Mouse (Mus musculus) lung, postnatal 10 days (tissue): Measurements from ENCODE around the gene Syngr3.
A peak's percentile ranks its signal among the peaks of the same experiment; 100 is the strongest.
"Not testable (repeated sequence)": the region's sequence is repeated elsewhere in the genome, so short reads cannot be mapped to it uniquely, and the experiment has no call there.

Experiments
- DNase-seq: peaks from one replicate; pipeline ENCODE4 v3.0.0; 2021

The Syngr3 gene

DNA sequence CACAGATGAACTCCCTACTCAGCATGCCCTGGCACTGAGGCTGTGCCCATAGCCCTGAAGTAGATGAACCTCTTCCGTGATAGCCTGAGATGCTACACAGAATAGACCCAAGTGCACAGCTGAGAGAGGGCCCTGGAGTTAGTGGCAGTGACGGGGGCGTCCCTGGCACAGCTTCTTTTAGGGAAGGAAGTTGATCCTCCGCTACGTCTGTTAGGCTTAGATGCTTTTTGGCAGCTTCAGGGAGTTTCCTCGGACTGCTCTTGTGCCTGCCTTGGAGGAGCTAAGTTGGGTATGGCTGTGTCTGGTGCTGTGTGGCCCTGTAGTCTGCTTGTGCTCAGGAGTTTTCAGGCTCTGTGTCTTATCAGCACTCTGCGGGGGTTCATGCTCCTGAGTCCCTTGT, 15.5 kb downstream of the Syngr3 start:
- DNase-seq: no peak

DNA sequence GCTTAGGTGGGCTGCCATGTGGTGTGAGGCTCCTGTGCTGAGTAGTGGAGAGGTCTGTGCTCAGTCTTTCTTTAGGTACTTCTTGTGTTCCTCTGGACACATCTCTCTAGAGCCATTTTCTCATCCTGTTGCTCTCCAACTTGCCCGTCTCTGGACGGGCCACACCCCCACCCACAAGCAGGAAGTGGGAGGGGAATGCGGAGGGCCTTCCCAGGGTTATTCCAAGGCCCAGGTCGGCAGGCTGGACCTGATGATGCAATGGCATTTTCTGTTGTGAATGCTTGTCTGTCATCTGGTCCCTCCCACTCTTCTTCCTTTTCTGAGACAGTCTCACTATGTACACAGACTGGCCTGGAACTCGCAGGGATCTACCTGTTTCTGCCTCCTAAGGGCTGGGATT, 17.6 kb downstream of the Syngr3 start:
- peak; percentile 87 for DNase-seq

DNA sequence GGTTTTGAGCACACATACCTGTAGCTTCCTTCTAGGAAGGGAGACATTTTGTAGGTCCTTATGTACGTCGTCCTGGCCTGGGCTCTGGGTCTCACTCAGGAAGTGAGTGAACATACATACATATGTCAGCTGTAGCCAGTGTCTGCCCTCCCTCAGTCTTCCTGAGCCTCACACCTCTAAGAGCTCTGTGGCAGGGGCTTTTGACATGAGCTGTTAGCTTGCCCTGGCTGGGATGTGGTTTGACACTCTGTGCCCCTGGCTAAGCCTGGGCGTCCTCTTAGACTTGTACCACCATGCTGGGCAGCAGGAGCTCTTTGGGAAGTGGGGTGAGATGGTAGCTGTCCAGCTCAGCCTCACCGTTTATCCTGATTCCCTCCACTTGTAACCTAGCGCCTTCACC, 18.4 kb downstream of the Syngr3 start:
- DNase-seq: no peak

DNA sequence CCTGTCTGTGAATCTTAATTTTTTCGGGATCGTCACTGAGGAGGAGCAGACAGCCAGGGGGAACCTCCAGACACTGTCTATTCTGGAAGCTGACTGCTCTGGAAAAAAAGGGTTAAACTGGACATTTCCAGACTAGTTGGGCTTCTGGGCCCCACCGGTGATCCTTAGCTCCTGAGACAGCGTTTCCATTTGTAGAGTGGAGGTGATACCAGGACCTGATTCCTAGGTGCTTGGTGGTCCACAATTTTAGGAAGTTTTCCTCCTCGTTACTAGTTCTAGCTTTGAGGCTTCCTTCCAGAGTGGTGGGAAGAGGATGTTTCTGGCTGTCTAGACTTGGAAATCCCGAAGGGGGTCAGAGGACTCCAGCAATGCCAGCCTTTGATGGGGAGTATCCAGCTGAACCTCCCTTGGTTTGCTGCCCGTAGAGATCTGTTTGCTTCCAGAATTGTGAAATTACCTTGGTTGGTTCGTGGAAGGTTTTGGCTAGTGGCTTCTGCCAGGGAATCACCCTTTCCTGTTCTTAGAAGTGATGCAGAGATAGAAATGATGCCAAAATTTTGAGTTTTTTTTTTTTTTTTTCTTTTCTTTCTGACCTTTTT, 19.4 kb downstream of the Syngr3 start:
- no peak for DNase-seq

DNA sequence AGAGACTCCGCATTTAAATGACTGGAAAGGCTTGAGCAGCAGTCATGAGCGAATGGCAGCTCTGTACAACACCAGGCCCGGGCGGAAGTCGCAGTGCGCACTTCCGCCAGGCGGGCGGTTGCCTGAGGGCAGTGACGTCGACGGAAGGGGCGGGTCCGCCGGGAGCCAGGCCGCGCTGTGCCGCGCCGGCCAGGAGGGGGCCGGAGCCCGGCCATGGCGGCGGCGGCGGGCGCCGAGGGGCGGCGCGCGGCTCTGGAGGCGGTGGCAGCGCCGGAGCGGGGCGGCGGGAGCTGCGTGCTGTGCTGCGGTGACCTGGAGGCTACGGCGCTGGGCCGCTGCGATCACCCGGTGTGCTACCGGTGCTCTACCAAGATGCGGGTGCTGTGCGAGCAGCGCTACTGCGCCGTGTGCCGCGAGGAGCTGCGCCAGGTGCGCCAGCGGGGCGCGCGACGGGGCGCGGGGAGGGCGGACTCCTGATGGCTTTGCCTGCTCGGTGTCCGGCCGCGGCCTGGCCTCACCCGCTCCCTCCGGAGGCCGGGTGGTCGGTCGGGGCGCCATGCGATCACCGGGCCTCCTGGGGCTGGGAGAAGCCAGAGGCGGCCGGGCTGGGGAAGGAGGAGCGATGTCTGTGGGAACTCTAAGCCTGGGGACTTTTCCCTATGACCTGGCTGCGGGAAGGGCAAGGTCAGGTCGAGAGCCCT, 20.1 kb downstream of the Syngr3 start, which contains the start of gene Zfp598:
Gene Zfp598, plus strand, starts transcription at position 143 of the 701 bp plus-strand sequence.
- DNase-seq: peak; percentile 97

DNA sequence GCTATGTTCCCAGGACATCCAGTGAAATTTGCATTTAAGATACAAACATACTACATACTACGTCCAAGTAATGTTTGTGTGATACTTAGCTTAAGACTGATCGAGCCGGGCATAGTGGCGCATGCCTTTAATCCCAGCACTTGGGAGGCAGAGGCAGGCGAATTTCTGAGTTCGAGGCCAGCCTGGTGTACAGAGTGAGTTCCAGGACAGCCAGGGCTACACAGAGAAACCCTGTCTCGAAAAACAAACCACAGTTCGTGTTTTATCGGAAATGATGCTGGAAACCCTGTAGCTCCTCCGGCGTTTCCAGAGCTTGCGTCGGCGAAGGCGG, 20.6 kb downstream of the Syngr3 start:
- DNase-seq: not testable (repeated sequence)

DNA sequence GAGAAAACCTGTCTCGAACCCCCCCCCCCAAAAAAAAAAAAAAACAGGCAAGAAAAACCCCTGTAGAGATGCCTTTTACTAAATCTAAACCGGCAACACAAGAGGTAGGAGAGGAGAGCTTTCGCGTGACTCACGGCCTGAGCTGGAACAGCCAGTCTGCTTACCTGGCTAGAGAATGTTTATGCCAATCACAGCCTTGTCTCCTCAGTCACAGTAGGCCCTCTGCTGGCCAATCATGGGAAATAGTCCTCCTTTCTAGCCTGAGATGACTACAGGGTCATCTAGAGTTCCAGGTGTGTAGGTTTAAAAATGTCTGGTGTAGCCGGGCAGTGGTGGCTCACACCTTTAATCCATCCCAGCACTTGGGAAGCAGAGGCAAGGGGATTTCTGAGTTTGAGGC, 22.3 kb downstream of the Syngr3 start:
- peak; percentile 80 for DNase-seq

DNA sequence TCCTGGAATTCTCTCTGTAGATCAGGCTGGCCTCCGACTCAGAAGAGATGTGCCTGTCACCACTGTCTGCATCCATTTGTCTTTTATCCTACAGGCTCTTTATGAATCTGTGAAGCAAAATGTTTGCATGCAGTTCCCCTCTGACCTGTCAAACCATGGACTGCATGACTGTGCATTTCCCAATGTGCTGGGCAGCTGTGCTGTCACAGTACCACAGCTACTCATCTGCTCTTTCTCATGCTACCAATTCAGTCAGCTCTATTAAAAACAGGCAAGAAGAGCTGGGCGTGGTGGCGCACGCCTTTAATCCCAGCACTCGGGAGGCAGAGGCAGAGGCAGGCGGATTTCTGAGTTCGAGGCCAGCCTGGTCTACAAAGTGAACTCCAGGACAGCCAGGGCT, 22.7 kb downstream of the Syngr3 start:
- DNase-seq: not testable (repeated sequence)

DNA sequence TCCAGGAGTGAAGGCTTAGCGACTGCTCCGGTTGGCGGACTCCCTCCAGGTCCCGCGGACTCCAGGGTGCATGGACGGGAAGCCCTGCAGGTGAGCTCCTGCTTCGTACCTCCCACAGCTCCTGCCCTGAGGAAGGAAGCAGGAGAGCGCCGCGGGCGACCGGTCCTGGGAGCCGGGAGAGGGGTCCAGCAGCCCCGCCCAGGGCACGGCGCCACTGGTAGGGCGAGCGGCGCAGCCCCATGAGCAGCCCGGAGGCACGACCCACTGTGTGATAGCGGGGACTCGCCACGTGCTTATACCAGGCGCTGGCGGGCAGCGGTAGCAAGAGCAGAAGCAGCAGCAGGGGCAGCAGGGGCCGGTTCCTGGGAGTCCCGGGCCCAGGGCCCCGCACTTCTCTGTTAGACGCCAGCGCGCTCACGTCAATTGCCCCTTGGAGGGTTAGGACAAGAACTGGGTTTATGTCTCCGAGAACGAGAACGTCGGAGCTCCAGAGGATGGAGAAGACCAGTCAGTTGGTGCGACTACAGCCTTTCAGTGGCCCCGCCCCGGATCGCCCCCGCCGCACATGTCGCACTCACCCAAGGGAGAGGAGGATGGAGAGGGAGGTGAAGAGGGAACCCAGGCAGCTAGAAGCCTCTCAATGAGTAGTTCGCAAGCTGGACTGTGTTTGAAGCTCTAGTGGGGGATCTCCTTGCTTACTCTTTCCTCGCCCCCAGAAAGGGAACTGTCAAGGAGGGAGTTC, 31.6 kb downstream of the Syngr3 start, which contains the start of gene Npw:
Gene Npw, minus strand, starts transcription at position 441 of the 742 bp plus-strand sequence.
- DNase-seq: peak; percentile 43

DNA sequence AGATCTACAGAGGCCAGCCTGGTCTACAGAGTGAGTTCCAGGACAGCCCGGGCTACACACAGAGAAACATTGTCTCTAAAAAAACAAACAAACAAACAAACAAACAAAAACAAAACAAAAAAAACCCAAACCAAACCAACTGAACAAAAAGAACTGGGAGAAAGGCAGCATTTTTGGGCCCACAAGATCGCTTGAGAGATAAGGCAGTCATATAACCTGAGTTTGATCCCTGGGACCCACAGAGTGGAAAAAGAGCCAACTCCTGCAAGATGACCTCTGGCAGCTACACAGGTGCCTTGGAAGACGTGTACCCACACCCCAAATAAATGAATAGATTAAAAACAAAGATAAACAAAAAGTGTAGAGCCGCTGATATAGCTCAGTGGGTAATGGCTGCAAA, 34.8 kb downstream of the Syngr3 start:
- no peak for DNase-seq

DNA sequence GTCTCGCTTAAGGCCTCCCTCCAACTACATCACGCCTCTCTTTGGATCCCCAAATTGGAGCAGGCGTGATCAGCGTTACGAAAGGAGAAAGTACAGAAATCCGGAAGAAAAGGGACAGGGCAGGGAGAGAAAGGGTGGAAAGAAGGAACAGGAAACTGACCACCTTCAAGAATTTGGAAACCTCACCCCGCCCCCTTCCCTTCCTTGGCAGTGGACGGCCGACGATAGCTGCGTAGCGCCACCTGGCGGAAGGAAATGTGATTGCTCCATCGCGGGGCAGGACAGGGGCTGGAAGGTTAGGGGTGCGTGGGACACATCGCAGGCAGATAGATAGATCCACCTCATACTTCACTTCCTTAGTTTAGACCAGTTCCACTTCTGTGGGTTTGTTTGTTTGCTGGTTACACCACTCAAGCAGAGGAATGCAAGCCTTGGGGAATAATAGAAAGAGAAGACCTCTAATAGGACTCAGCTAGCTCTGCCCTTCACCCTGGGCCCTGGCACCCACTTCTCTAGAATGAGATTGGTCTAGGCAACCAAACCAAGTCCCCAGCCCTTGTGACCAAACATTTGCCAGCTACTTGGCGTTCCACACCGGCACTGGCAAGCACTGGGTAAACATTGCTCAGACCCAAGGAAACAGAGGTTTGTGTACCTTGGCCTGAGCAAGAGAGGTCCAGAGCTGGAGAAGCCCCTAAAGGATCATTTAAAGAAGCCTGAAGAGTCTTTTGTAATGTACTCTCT, 35.6 kb downstream of the Syngr3 start:
- DNase-seq: peak; percentile 93

DNA sequence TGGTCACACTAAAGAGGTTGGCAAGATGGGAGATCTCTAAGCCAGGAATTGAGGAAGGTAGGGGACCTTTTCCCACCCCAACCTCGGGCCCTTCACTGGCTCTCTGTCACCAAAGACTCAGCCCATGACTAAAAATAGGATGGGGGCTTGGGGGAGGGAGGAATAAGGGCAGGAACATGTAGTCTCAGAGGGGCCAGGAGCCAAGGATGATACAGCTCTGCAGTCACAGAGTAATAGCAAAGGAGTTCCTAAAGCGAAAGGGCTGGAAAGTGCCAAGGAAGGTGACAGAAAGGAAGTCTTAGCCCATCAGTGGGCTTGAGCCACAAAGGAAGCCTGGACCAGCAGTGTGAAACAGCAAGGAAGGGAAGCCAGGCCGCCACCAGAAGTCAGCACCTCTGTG, 37.9 kb downstream of the Syngr3 start:
- no peak for DNase-seq

DNA sequence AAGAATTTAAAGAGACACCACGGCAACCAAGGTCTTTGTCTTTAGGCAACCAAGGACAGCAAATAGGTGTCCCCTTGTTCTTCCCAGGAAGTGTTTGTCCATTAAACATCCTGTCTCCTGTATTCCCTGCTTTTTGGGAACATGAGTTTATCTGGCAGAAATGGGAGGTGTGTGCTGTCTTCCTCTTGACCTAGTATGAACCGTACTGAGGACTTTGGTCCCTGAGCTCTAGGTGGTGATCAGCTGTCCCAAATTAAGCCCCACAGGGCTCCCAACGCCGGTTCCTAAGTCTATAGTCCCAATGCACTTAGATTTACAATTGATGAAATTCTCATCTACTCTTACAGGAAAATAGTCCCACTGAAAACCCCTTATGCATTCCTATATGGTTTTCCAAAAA, 39.0 kb downstream of the Syngr3 start:
- no peak for DNase-seq

DNA sequence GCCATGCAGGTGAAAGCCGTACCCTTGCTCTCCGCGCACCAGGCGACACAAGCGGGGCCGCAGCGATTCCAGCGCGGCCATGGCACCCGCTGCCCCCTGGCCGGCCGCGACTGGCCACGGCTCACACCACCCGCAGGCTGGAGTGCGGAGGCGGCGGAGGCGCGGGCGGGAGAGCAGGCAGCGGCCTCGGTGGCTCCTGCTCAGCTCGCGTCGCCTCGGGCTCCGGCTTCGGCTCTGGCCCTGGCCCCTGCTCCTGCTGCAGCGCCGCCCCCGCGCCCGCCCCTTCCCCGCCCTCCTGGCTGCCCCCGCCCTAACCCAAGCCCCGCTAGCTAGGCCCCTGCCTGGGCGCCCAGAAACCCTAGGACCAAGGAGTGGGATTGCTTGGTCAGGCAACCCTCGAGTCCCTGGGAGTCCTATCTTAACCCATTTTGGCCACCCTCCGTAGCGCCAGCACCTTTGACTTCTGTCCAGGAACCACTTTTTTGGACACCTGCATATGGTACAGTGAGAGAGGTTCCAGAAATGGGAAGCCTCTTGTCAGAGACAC, 39.6 kb downstream of the Syngr3 start, which contains the start of gene Slc9a3r2:
Gene Slc9a3r2, minus strand, starts transcription at position 258 of the 547 bp plus-strand sequence.
- peak; percentile 60 for DNase-seq

DNA sequence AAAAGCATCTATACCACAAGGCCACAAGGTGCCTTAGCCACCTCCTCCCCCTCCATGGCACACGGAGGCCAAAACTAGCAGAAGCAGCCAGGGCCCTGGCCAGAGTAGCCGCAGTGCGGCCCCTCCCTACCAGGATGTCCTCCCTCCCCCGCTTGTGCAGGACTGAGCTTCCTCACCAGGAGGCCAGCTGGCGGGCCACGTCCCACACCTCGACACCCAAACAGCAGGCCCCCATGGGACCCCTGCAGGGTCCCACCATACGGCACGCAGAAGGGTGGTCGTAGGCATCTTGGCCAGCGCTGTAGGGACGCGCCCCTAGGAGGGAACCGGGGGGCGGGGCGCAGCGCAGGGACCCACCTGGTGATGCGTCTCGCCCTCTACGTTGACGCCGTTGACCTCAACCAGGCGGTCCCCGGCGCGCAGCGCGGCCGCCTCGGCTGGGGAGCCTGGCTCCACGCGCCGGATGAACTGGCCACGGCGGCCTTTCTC, 40.1 kb downstream of the Syngr3 start:
- DNase-seq: peak; percentile 83

DNA sequence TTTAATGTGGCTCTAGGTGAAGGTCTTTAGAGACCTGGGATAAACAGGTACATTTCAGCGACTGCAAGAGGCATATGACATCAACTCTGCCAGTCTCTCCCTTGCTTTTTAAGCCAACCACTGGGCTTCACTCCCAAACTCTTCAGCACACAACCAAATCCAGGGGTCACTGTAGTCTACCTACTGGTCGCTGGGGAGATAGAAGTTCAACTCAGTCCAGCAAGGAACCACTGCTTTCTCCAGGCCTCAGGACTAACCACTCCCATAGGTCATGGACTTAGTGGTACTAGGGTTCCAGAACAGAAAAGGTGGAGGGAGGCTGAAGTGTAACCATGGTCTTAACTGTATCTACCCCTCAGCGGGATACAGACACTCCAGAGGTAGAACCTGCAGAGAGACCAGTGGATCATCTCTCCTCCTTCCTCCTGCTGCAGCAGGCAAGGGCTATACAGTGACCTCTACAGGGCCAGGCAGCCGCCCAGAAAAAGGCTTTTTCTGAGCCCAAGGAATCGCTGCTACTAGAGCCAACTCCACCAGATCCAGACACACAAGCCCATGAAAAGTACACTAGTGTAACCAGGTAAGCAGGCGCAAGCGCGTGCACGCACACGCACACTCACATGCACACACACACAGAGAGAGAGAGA, 40.9 kb downstream of the Syngr3 start:
- DNase-seq: no peak

DNA sequence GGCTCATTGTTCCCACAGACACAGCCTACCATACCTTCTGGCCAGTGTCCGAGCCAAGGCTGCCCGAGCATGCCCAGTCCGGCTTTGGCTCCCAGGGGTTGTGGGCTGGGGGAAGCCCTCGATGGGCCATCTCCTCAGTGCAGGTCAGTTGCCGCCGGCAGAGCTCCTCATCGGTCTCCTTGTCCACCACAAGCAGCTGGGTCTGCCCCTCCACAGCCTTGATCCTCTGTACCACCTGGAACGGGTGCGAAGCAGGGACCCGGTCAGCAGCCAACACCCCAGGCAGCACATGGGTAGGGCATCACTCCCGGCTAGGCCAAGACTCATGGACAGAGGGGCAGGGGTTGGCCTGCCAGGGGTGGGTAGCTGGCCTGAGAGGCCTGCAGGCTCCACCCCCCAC, 42.3 kb downstream of the Syngr3 start:
- peak; percentile 46 for DNase-seq

DNA sequence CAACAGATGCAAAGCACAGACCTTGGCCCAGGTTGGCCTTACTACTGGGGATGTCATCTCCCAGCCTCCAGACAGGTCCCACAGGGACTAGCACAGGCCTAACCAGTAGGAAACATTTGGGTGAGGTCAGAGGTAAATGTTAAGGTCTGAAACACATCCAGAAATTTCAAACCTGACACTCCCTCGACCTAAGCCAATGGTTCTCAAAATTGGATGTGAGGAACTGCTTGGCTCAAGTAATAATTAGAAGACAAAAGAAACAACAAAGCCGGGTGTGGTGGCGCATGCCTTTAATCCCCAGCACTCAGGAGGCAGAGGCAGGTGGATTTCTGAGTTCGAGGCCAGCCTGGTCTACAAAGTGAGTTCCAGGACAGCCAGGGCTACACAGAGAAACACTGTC, 43.4 kb downstream of the Syngr3 start:
- DNase-seq: no peak

DNA sequence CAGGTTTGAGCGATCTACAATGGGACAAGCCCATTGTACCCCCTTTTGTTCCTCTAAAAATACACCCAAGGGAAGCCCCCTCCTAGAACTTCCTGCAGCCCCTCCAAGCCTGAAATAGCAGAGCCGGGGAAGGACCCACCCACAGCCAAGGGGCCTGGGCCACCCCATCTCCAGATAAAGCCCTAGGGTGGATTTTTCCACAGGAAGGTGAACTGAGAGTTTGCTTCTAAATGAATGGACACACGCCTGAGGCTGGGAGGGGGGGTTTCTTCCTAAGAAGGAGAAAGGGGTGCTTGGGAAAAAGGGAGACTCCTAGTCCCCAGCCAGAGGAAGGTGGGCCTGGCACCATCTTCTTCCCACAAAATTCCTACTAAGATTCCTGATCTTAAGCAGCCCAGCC, 43.8 kb downstream of the Syngr3 start:
- no peak for DNase-seq

DNA sequence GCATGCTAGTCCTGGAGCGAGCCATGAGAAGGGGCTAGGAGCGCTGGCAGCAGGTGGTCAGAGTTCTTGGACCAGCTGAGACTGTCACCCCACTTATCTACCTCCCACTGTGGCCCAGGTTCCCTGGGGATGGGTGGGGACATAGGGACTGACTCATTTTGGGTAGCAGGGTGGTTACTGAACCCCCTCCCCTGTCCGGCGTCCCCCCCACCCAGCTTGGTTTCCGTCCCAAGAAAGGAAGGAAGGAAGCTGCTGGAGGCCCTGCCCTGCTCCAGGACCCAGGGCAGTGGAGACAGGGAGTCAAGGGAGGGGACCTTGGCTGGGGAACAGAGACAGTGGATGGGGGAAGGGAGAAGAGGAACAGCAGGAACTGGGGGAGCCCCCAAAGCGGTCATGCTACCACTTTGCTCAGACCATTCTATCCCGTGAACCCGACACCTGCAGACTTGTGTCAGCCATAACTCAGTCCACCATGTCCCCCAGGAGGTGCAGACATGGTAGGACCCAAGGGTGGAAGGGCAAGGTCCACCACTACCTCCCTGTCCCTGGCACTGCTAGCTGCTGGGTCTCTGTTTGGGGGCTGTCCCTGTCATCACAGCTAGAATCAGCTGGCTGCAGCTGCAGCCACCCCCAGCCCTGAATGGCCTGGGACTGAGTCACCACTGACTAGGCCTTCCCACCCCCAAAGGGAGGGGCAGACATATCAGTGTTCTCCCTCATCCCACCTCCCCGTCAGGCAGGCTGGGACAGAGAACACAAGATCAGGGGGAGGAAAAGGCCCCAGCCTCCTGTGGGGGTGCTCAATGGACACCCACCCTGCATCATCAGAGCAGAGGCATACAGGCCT, 44.7 kb downstream of the Syngr3 start:
- peak; percentile 83 for DNase-seq

DNA sequence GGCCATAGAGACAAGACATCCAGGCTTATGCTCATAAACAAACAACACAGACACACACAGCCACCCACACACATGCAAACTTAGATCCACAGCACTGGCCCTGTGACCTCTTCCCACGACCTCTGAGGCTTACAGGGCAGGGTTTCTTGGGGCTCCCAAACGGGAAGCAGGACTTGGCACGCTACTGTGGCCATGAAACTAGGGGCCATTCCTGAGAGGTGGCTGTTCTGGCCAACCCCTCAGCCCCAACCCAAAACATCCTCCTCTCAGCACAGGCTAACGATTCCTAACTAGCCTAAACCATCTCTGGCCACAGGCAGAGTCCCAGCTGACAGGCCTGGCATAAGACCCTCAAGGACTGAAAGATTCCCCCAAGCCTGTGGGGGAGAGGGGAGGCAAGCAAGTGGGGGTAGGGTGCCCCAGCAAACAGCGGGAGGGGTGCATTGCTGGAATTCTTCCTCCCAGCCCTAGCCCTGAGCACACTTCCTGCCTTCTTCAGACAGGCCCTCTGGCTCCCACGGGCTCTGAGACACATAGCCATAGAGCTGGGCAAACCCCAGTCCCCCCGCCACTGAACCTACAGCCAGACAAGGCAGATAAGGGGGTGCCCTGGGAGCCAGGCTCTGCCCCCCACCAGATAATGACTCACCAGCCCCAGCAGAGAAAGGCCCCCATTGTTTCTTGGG, 45.6 kb downstream of the Syngr3 start:
- peak; percentile 79 for DNase-seq
